Mouse (Mus musculus): ENCODE results near the gene Gng8.

The Gng8 gene

DNA sequence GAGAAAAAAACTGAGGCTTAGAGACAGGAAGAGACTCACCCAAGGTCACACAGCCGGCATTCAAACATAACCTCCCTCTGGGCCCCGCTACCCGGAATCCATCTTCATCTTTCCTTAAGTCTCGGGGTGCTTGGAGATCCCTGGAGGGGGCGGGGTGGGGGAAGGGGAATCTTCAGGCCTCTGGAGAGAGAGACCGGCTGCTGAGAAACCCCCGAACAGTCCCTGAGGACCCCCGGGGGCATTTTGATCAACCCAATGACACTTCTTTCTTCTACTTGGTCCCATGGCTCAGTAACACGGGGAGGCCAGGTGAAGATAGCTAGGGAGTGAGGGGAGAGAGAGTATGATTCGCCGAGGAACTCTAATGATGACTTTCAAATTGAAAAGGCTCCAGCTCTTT is 15.6 kb upstream of the Gng8 start:
- no peak for DNase-seq (ENCODE audit: low spot score in 2 of 2)

DNA sequence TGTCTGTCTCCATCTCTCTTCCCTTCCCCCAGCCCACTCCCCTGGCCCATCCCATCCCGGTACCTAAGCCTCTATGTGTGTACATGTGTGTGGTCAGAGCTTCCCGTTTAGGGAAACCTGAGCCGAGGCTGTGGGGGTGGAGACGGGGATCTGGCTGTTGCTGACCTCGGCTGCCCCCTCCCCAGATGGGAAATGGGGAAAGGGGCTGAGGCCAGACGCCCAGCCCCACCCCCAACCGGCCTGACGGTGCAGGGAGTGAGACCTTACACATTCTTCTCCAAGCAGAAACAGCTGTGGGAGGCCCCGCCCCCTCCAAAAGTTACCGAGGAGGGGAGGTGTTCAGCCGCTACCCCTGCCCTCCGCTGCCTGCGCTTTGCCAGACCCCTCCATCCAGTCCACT is 15.0 kb upstream of the Gng8 start:
- no peak for DNase-seq (ENCODE audit: low spot score in 2 of 2)

GRCm38 (mm10) chr7:16877717-16878116 is 13.9 kb upstream of the Gng8 start:
- no peak for DNase-seq (ENCODE audit: low spot score in 2 of 2)

GRCm38 (mm10) chr7:16879796-16880547 is 11.6 kb upstream of the Gng8 start:
- no peak for DNase-seq (ENCODE audit: low spot score in 2 of 2)

GRCm38 (mm10) chr7:16880615-16881014 is 11.0 kb upstream of the Gng8 start:
- no peak for DNase-seq (ENCODE audit: low spot score in 2 of 2)

GRCm38 (mm10) chr7:16883162-16883561 is 8.4 kb upstream of the Gng8 start:
- no peak for DNase-seq (ENCODE audit: low spot score in 2 of 2)

DNA sequence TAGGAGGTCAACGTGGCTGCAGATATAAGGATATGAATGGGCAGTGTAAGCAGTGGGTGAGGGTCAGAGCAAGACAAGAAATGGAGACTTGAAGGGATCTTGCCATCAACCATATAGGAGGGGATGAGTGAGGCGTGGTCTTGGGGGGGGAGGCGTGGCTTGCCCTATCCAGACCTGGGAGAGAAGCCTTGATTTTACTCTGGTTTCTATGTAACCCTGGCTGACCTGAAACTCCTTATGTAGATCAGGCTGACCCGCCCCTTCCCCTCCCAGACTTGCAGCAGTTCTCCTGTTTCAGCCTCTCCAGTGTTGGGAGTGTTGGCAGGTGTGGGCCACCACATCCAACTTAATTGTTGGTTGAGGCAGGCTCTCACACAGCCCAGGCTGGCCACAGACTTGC is 7.3 kb upstream of the Gng8 start:
- no peak for DNase-seq (ENCODE audit: low spot score in 2 of 2)

DNA sequence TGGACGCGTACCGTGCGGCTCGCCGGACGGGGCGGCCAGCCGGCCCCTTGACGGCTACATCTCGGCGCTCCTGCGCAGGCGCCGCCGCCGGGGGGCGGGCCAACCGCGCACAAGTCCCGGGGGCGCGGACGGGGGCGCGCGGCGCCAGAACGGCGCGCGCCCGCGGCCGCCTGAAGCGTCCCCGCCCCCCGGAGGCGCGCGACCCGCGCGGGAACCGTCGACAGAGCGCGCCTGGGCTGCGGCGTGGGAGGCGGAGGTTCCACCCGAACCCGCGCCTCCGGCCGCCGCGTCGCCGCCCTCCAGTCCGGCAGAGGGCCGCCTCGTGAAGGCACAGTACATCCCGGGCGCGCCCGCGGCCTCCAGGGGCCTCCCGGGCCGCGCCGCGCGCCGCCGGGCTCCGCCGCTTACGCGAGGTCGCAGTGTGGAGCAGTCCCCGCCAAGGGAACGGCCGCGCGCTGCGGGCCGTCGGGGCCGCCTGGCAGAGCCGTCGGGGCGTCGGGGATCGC is 6.3 kb upstream of the Gng8 start:
- DNase-seq (ENCODE audit: low spot score in 2 of 2): no peak

DNA sequence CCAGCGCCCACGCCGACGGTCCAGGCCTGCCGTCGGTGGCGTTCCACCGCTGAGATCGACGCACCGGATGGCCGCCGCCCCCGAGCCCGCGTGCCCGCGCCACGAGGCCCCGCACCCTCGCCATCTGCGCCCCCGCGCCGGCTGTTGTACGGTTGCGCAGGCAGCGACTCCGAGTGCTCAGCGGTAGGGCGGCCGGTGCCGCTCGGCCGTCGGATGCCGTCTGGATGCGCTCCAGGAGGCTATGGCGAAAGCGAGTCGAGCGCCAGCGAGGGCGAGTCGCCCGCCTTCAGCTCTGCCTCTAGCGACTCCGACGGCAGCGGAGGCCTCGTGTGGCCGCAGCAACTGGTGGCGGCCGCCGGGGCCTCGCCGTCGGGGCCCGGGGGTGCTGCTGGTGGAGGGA is 5.7 kb upstream of the Gng8 start:
- no peak for DNase-seq (ENCODE audit: low spot score in 2 of 2)

- DNase-seq (ENCODE audit: low spot score in 2 of 2): no peak
These were observed 1.1 kb upstream of the Gng8 start for GRCm38 (mm10) chr7:16890536-16890935.

DNA sequence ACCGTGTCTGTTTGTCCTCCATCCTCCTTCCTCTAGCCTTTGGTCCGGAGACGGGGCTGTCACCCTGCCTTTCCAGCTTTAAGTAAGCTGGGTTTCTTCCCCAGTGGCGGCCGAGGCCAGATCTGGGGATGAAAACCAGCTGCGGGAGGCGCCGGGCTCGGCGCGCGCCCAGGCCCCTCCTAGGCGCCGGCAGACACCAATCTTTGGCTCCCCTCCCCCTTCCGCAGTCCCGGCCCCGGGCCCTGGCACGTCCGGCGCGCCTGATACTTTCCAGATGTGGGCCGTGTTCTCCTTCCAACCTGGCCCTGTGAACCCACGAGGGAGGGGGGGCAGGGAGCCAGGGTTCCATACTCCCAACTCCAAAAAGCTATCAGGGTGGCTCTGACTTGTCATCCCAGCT is 642 bp upstream of the Gng8 start:
- no peak for DNase-seq (ENCODE audit: low spot score in 2 of 2)

- no peak for DNase-seq (ENCODE audit: low spot score in 2 of 2)
These were observed 755 bp downstream of the Gng8 start for GRCm38 (mm10) chr7:16892352-16892730.

DNA sequence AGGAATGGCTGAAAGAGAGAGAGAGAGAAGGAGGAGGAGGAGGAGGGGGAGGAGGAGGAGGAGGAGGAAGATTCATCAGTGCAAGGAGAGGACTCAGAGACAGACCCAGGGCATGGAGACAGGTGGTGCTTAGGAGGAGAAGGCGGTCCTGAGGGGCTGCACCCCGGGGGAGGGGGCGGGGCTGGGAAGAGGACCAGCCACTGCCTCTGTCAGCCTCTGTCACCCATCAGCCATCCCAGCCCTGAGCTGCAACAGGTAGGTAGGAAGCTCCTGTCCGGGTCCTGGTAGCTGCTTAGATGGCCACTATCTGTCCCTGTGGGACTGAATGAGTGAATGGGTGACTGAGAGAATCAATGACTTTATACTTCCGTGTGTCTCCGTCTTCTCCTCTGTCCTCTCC is 2.0 kb downstream of the Gng8 start:
- no peak for DNase-seq (ENCODE audit: low spot score in 2 of 2)

- DNase-seq (ENCODE audit: low spot score in 2 of 2): no peak
These were observed 2.7 kb downstream of the Gng8 start for GRCm38 (mm10) chr7:16894279-16894678.

GRCm38 (mm10) chr7:16895000-16895399 is 3.4 kb downstream of the Gng8 start:
- DNase-seq (ENCODE audit: low spot score in 2 of 2): peak; percentile 64 to 81

DNA sequence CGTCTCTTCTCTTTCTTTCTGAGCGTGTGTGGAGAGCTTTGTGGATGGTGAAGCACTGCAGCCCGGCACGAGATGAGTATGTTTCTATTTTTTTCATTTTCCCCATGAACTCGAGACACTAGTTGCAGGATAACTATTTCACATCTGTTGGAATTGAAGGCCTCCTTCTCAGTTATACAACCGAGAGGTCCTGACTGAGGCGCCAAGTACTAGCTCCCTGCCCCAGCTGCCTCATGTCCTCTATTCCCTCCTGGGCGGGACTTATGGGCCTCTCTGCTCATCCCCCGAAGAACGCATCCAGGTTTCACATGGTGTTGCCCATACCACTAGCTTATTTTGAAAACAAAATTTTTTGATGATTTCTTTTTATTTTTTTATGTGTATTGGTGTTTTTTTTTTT is 3.9 kb downstream of the Gng8 start:
- DNase-seq (ENCODE audit: low spot score in 2 of 2): no peak

DNA sequence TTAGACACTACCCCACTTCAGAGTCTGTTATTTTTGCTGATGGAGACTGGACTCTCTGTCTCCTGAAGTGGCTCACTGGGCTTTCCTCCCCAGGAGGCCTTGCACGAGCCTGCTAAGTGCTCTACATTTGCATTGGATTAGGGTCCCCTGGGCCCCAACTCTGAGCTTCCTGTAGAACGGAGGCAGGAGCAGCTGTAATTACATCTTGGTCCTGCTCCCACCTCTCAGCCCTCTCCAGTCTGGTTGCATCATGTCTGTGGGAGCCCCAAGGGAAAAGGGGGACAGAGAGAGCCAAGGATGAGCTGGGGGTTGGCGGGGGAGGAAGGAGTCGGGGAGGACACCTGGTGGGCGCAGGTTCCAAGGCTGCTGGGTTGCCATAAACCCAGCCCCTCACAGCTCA is 8.9 kb downstream of the Gng8 start:
- DNase-seq (ENCODE audit: low spot score in 2 of 2): no peak

GRCm38 (mm10) chr7:16903439-16903955 is 11.9 kb downstream of the Gng8 start:
- no peak for DNase-seq (ENCODE audit: low spot score in 2 of 2)

GRCm38 (mm10) chr7:16904120-16904675 is 12.6 kb downstream of the Gng8 start:
- no peak for DNase-seq (ENCODE audit: low spot score in 2 of 2)

DNA sequence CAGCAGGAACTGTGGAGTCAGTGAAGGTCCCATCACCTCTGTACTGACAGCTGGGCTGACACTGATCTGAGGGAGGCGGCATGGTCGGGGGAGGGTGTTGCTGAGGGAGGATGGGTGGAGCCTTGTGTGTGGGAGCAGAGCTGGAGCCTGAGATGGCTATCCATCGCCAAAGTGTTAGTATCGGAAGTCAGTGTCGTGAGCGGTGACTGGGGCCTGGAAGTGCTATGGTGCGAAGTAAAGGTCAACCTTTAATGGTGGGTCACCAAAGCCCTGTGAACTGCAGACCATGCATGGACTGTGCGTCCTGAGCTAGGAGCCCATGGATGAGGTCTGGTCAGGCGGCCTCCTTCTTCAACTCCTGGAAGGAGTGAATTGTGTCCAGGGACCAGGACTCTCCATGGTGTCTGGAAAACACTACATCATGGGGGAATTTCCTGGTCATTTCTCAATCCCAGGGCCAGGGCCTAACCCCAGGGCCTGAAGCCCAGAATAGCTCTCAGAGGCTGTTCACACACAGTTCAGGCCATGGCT is 14.0 kb downstream of the Gng8 start:
- no peak for DNase-seq (ENCODE audit: low spot score in 2 of 2)

DNA sequence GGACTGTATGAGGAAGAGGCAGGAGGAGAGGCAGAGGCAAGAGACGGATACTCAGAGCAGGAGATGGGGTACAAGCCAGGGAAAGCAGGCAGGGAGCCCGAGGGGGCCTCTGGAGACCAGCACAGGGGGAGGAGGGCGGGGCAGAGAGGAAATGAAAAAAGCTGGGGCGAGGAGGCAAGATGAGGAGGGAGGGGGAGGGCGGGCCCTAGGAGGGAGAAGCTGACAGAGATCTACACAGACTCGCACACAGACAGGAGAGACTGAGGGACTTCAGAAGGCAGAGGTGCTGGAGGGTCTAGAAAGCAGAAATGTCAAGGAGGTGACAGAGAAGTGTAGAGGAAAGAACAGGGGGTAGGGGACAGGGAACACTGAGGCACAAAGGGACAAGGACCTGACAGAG is 14.7 kb downstream of the Gng8 start, which contains the start of gene Ptgir:
Gene Ptgir (plus strand): TSS at position 210 of the 400 bp plus-strand sequence.
- DNase-seq (ENCODE audit: low spot score in 2 of 2): no peak

DNA sequence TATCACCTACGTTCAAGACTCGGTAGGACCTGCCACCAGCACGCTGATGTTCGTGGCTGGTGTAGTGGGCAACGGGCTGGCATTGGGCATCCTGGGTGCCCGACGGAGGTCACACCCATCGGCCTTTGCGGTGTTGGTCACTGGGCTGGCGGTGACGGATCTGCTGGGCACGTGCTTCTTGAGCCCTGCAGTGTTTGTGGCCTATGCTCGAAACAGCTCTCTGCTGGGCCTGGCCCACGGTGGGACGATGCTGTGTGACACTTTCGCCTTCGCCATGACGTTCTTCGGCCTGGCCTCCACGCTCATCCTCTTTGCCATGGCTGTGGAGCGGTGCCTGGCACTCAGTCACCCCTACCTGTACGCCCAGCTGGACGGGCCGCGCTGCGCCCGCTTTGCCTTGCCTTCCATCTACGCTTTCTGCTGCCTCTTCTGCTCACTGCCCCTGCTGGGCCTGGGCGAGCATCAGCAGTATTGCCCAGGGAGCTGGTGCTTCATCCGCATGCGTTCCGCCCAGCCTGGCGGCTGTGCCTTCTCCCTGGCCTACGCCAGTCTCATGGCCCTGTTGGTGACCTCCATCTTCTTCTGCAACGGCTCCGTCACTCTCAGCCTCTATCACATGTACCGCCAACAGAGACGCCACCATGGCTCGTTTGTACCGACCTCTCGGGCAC is 15.4 kb downstream of the Gng8 start:
- DNase-seq (ENCODE audit: low spot score in 2 of 2): no peak

Measured in cerebellum, postnatal 4 days (tissue).